Mouse (Mus musculus) T-helper 2 cell (primary cell): Measurements from ENCODE around the gene Obscn.

Experiments
- in situ Hi-C: fragments of 300-600 bp; cut with MboI, MseI; formaldehyde crosslinking; loops from one replicate; pipeline ENCODE4 v1.15.1; 2025; ENCODE audit warnings: high pct_unique_total_duplicates

Gene Obscn

GRCm38 (mm10) chr11:58961364-58962177 lies 174.6 kb downstream of the Obscn start:
- in situ Hi-C loops: no loop called here

DNA sequence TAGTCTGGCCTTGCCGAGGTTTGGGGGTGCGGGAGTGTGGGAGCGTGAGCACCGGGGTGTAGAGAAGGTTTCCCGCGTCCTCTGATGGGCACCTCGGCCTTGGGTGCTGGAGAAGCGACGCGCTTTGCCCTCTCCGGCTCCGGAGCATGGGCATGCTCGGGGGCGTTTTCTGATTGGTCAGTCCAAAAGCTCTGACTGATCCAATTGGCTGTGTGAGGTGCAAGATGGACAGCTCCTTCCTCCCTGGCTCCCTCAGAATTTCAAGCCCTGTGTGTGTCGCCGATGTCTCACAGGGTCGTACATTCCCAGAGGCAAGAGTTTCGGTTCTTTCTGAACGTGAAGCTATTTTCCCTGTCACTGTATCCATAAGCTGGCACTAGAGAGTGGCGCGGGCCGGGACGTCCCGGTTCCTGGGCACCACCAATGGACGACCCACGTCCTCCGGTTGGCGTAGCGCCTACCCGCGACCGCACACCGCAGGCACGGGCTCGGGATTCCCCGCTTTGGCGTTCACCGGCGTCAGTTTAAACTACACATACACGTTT lies 176.2 kb downstream of the Obscn start:
- in situ Hi-C loops: loop anchor here (10.0 kb wide), 1 partner anchor 1275 kb away; no protein-coding TSS in a partner anchor

DNA sequence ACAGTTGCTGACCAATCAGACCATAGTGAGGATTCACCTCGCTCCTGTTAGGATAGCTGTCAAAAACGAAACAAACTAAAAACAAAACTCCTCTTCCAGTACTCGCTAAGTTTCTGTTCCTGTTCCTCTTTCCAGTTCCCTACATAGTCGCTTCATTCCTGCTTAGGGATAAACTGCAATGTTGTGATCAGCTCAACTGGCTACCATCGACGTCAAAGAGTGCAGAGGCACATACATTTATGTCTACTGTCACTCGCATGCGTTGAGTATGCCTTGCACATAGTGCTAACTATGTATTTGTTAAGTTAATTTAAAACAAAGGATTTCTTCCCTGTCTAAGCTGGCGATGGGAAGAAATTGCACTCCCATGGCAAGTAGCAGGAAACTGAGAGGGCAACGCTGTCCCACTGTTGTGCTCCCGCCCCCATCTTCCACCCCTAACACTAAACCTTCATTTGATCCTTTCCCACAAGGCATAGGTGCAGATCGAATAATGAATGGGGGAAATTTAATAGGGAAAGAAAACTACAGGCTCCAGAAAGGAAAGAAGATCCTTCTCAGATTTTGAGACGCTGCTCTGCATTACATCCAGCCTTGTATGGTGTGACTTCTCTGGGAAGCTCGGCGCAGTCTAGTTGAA lies 176.9 kb downstream of the Obscn start:
- in situ Hi-C loops: loop anchor here (10.0 kb wide), 1 partner anchor 1275 kb away; no protein-coding TSS in a partner anchor

DNA sequence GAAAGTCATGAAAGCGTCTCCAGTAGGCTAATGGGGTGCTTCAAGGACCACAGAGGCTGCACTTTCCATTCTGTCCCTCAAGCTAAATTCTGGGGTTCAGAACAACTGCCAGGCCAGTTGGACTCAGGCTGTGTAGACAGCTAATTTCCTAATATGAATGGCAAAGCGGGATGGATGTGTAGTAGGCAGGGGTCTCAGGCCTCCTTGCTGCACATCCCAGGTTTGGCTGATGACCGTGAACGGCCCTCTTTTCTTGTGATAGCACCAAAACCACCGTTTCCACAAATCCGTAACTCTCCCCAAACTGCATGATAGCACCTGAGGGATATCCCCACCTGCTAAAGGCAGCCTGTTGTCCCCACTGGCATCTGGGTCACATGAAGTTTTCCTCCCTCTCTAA lies 177.7 kb downstream of the Obscn start:
- in situ Hi-C loops: loop anchor here (10.0 kb wide), 1 partner anchor 1276 kb away; no protein-coding TSS in a partner anchor

- in situ Hi-C loops: loop anchor here (10.0 kb wide), 1 partner anchor 1277 kb away; no protein-coding TSS in a partner anchor
These were observed 178.8 kb downstream of the Obscn start for GRCm38 (mm10) chr11:58957226-58957914.

DNA sequence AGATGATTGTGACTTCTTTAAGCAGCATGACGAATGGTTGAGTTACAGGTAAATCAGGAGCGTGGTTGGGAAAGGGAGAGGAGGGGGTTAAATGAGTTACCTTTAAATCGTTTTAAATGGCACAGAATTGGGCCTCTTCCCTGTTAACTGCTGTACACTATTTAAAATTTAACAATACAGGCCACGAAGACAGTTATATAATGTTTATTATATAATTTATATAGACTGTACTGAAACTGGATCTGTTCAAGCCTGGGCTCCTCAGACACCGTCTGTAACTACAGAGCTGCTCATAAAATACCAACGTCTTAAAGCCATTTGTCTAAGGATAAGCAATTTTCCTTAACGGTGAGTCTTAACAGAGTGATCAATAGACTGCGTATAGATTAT lies 180.3 kb downstream of the Obscn start:
- in situ Hi-C loops: loop anchor here (10.0 kb wide), 1 partner anchor 1279 kb away; no protein-coding TSS in a partner anchor

GRCm38 (mm10) chr11:58955143-58955867 lies 180.9 kb downstream of the Obscn start:
- in situ Hi-C loops: loop anchor here (10.0 kb wide), 1 partner anchor 1279 kb away; no protein-coding TSS in a partner anchor

GRCm38 (mm10) chr11:58954420-58955142 lies 181.6 kb downstream of the Obscn start, which contains the start of the genes Hist3h2a and Trim17:
Gene Hist3h2a, plus strand, starts transcription at chr11:58954685.
Gene Trim17, plus strand, starts transcription at chr11:58954685.
- in situ Hi-C loops: loop anchor here (10.0 kb wide), 1 partner anchor 1280 kb away; no protein-coding TSS in a partner anchor

GRCm38 (mm10) chr11:58954170-58954419 lies 182.1 kb downstream of the Obscn start:
- in situ Hi-C loops: loop anchor here (10.0 kb wide), 1 partner anchor 1281 kb away; no protein-coding TSS in a partner anchor

DNA sequence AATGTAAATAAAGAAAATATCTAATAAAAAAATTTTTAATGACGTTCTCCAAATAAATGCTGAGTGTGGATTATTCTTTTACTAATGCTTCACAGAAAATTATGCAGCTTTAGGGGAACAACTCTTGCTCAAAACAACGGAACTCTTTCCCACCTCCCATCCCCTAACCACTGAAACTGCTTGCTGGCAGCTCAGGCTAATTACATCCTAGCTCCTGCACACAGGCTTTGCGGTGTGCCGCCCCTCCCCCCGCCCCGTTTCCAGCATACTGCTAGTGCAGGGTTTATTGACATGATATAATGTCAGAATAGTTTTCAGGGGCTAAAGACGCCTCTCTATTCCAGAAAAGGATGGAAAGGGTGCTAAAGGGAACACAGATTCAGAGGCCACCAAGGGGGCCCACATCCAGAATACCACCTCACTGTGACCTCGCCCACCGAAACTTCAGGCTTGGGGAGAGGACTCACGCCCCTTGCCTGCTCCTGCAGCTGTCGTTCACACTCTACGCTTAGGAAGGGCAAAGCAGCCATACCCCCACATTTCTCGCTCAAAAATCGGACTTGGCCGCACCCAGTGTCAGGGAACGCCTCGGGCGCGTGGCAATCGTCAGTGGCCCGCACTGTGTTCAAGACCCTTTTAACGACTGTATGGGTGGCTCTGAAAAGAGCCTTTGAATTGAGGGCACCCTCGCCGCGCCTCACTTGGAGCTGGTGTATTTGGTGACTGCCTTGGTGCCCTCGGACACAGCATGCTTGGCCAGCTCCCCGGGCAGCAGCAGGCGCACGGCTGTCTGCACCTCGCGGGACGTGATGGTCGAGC lies 182.6 kb downstream of the Obscn start:
- in situ Hi-C loops: loop anchor here (10.0 kb wide), 1 partner anchor 1281 kb away; no protein-coding TSS in a partner anchor

- in situ Hi-C loops: loop anchor here (10.0 kb wide), 1 partner anchor 1284 kb away; no protein-coding TSS in a partner anchor
These were observed 185.0 kb downstream of the Obscn start for GRCm38 (mm10) chr11:58951210-58951609.

DNA sequence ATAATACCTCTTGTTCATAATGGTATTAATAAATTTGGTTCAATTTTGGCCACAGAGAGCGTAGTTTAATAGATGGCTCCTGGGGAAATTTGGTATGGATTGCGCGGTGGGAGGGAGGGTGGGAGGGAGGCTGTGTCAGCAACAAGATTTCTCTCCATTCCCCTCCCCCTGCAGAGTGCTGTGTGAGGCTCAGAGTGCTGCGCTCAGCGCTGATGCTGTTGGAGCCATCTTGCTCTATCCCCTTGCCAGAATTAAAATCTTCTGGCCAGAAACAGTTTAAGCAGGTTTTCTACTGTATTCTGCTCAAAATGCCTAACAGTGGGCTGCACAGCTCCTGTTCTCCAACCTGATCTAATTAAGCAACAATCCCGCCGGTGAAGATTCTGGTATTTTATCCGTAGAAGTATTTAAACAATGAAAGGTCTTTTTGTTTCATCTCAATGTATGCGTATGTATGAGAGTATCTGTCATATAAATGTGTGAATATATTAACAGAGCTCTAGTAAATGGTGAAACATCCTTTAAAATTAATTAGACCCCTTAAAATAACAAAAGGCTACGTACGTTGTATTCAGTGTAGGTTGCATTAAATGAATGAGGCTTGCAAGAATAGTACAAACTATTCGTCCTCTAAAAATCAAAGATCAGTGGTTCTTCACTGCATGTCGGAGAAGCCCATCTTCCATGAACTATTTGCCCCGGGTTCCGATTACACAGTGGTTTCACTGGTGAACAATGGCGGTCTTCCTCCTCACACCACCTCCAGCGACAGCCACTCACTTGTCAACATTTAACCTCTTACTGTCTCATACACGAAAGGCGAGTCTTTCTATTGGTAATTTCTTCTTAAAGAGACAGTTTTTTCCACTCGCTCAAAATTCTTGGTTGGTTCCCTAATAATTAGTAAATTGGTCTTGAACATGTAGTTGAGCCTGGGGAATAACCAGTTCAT lies 186.4 kb downstream of the Obscn start:
- in situ Hi-C loops: loop anchor here (10.0 kb wide), 1 partner anchor 1285 kb away; no protein-coding TSS in a partner anchor

GRCm38 (mm10) chr11:58948542-58949479 lies 187.4 kb downstream of the Obscn start, which contains the start of gene Hist3h2ba:
Gene Hist3h2ba, plus strand, starts transcription at chr11:58948920.
- in situ Hi-C loops: no loop called here

- in situ Hi-C loops: no loop called here
These were observed 188.2 kb downstream of the Obscn start for GRCm38 (mm10) chr11:58947798-58948528.

DNA sequence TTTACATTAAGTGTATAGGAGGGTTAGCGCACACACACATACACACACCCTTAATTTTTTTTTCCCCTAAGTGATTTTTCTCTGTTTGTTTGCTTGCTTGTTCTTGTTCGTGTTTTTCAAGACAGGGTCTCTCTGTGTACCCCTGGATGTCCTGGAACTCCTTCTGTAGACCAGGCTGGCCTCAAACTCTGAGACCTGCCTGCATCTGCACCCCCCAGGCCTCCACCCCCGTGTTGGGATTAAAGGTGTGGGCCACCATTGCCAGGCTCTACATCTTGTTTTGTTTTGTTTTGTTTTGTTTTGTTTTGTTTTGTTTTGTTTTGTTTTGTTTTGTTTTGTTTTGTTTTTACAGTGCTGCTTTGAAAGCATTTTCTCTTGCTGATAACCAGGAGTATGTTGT lies 188.9 kb downstream of the Obscn start:
- in situ Hi-C loops: no loop called here
